Mouse (Mus musculus) midbrain, embryonic 15.5 days (tissue): Measurements from ENCODE around the gene Igsf21. TPM values are rescaled to one million over a fixed set of nuclear protein-coding genes. Genes with fewer than 3 reads are reported as not detected.

Experiments
- ATAC-seq: fragments of 200-750 bp; cut with Nextera tagmentation; replicated peaks from 2 replicates; pipeline ENCODE4 v1.8.0; 2017; ENCODE audit warnings: moderate TSS enrichment
- H3K27ac ChIP-seq: fragments of 300-500 bp; sonication (generic); 2 replicates; pipeline ENCODE4 v1.5.1; 2015; ENCODE audit warnings: mild to moderate bottlenecking, inconsistent platforms
- H3K27me3 ChIP-seq: fragments of 300-500 bp; sonication (generic); replicated peaks from 2 replicates; pipeline ENCODE4 v1.6.1; 2015; ENCODE audit warnings: inconsistent platforms
- H3K36me3 ChIP-seq: fragments of 300-500 bp; sonication (generic); replicated peaks from 2 replicates; pipeline ENCODE4 v1.6.1; 2015; ENCODE audit warnings: inconsistent platforms
- H3K4me1 ChIP-seq: fragments of 300-500 bp; sonication (generic); 2 replicates; pipeline ENCODE4 v1.6.1; 2015; ENCODE audit warnings: inconsistent platforms
- H3K4me2 ChIP-seq: fragments of 300-500 bp; sonication (generic); 2 replicates; pipeline ENCODE4 v1.6.1; 2015; ENCODE audit warnings: inconsistent platforms, mild to moderate bottlenecking, moderate library complexity
- H3K4me3 ChIP-seq: fragments of 300-500 bp; sonication (generic); 2 replicates; pipeline ENCODE4 v1.5.1; 2015; ENCODE audit warnings: mild to moderate bottlenecking, inconsistent platforms
- H3K9ac ChIP-seq: fragments of 300-500 bp; sonication (generic); 2 replicates; pipeline ENCODE4 v1.6.1; 2015; ENCODE audit warnings: mild to moderate bottlenecking, inconsistent platforms
- H3K9me3 ChIP-seq: fragments of 300-500 bp; sonication (generic); 2 replicates; pipeline ENCODE4 v1.6.1; 2016; ENCODE audit warnings: inconsistent platforms
- WGBS: fragments of 180-500 bp; shearing (Covaris S2); methylation state at CpG from one replicate; pipeline ENCODE4 v1.1.7; 2015; ENCODE audit warnings: mixed read lengths; 5-methylcytosine and 5-hydroxymethylcytosine counted together
- polyA plus RNA-seq: library from polyadenylated mRNA; unstranded; fragments of >200 nt; fragmentation: Nextera tagmentation; extraction: Ambion mirVana; gene quantifications from 2 replicates; pipeline ENCODE4 v1.2.1, GENCODE M21; 2015

The Igsf21 gene
- polyA plus RNA-seq, 1 experiment from 2014 or later: 96.3 TPM

DNA sequence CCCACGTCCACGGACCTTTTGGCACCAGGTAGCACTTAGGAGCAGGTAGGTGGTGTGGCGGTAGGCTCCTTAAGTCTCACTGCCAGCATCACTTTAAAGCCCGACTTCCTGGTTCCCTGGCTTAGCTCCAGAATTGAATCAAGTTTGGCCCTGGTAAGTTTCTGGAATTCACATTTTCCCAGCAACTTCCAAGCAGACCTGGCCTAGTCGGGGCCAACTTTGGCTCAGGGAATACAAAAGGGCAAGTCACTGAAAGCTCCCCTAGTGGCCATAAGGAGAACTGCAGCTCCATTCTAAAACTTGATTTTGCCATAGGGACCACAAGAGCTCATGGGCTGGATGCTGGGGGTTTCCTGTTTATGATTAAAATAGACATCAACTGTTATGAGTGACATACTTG is 145.5 kb downstream of the Igsf21 start:
- H3K36me3 ChIP-seq: no peaks in the 10 kb centered on the region
- no peak overlapping the region for H3K4me2 ChIP-seq
- no peak for ATAC-seq
- peaks cover 49% of the 10 kb centered on the region for H3K4me1 ChIP-seq
- WGBS: 73% methylated on average over 5 of the region's 5 CpGs
- H3K9me3 ChIP-seq: no peaks in the 10 kb centered on the region
- no peak overlapping the region for H3K4me3 ChIP-seq
- no peaks in the 10 kb centered on the region for H3K27me3 ChIP-seq
- H3K27ac ChIP-seq: no peak overlapping the region
- H3K9ac ChIP-seq: no peak overlapping the region

DNA sequence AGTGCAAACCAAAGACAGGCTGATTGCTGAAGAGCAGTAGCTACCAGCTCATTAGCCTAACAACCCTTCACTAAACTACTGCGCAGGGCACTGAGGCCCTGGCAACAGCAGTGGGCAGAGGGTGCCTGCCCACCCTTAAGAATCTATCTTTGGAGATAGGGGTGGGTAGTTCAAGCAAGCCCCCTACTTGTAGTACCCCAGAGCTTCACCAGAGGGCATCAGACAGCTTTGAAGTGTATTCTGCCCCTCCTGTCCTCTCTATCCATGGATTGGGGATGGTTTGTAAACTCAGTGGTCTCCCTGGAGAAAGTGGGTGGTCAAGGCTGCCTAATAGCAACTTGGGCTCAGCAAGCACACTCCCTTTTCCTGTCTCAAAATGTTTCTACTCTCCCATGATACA is 146.4 kb downstream of the Igsf21 start:
- peak overlapping the region; percentile 46; the same call in 1 of the 2 replicates for H3K27ac ChIP-seq
- peaks cover 50% of the 10 kb centered on the region for H3K4me1 ChIP-seq

DNA sequence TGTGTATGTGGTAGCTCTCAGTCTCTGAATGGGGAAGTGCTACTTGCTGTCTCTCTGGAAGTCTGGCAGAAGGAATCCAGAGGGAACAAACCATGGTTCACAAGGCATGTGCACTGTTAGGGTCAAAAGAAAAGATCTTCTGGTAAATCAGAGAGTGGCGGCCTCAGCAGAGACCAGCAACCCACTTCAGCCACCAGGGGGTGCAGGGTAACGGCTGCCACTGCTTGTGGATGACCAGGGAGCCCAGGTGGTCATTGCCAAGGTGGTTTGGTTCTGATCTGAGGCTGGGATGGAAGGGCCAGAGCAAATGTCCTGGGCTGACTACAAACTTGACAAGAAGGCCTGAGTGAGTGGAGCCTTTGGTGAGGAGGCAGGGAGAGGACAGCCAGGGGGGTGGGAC is 150.3 kb downstream of the Igsf21 start:
- Histone ChIP-seq H3K9me3 (no peaks in the 10 kb centered on the region), H3K36me3 (no peaks in the 10 kb centered on the region), H3K27ac (no peak overlapping the region), H3K4me2 (no peak overlapping the region), H3K4me3 (no peak overlapping the region), H3K4me1 (peaks cover 31% of the 10 kb centered on the region), H3K27me3 (no peaks in the 10 kb centered on the region), H3K9ac (no peak overlapping the region)
- no peak for ATAC-seq
- 58% methylated on average over 2 of the region's 2 CpGs for WGBS

More for the DNA sequence above, 146.4 kb downstream of the Igsf21 start:
- H3K27me3 ChIP-seq: no peaks in the 10 kb centered on the region
- H3K9me3 ChIP-seq: no peaks in the 10 kb centered on the region
- 53% methylated on average over 1 of the region's 1 CpGs for WGBS
- H3K4me3 ChIP-seq: no peak overlapping the region
- ATAC-seq: no peak
- no peak overlapping the region for H3K9ac ChIP-seq
- H3K36me3 ChIP-seq: no peaks in the 10 kb centered on the region
- no peak overlapping the region for H3K4me2 ChIP-seq

DNA sequence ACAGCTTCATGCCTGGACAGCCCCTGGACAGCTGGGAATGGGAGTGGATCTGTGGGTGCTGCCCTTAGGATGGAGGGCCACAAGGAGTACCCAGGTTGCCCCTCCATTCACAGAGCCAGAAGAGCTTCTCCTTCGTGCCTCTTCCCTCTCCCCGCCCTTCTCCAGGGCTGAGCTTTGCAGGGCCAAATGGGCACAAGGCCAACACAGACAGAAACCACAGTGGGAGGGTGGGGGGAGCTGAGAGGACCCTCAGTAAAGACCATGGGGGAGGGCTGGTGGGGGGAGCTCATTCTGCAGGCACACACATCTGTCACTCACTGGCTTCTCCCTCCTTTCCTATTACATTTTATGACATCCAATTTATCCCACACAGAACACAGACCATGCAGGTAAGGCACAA is 151.7 kb downstream of the Igsf21 start:
- Histone ChIP-seq H3K4me3 (no peak overlapping the region), H3K27me3 (no peaks in the 10 kb centered on the region), H3K27ac (no peak overlapping the region), H3K9me3 (no peaks in the 10 kb centered on the region), H3K9ac (no peak overlapping the region), H3K4me2 (no peak overlapping the region), H3K36me3 (no peaks in the 10 kb centered on the region), H3K4me1 (peaks cover 24% of the 10 kb centered on the region)
- ATAC-seq: no peak
- 43% methylated on average over 2 of the region's 2 CpGs for WGBS

DNA sequence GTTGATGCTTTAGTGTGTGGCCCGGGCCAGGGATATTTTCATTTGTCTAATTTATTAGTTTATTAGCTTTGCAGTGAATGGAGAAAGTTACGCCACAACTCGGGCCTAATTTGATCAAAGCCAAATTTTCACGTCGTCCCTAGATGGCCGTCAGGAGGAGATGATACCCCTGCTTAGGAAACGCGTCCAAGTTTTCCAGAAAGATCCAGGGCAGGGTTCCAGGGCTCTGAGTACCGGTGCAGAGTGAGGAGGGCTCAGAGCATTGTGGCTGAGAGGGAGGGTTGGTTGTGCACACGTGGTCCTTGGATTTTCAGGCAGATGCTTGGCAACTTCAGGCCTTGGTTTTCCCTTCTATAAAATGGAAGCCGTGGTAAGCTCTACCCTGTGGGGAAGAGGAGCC is 154.2 kb downstream of the Igsf21 start:
- Histone ChIP-seq H3K4me1 (peaks cover 17% of the 10 kb centered on the region), H3K9me3 (no peaks in the 10 kb centered on the region), H3K27ac (no peak overlapping the region), H3K36me3 (no peaks in the 10 kb centered on the region), H3K9ac (no peak overlapping the region), H3K4me2 (no peak overlapping the region), H3K27me3 (no peaks in the 10 kb centered on the region), H3K4me3 (no peak overlapping the region)
- WGBS: 87% methylated on average over 11 of the region's 11 CpGs
- no peak for ATAC-seq

DNA sequence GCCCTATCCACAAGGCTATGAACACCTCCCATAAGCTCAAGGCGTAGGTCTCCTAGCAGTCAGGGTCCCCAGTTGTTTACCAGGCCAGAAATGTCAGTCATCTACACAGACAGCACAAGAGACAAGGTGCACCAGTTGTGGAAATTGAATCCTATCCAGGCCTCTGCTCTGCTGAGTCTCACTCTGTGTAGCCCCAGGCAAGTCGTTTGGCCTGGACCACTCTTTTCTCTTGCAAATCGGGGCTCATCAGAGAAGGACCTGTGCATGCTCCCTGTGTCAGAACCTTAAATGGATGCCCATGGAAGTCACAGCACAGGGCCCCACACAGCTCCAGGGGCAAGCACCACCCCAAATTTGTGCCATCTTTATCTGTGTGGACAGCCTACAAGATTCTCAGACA is 154.9 kb downstream of the Igsf21 start:
- WGBS: 66% methylated on average over 3 of the region's 3 CpGs
- H3K4me2 ChIP-seq: no peak overlapping the region

DNA sequence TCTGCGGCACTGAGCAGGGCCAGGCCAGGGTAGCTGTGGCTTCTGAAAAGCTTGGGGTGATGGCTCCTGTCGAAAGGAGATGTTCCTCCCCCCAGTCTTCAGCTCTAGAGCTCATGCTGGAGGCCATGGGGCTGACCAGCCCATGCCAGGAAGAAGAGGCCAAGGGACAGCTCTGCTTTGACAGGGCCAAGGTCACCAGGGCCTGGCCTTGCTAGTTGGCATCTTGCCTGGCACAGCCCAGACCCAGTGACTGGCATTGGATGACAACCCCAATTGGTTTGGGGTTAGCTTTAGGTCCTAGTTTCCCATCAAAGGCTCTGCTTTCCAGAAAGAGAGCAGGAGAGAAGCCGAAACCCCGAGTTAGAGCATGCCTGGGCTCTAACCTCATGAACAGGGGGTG is 156.9 kb downstream of the Igsf21 start:
- Histone ChIP-seq H3K4me2 (no peak overlapping the region), H3K27ac (no peak overlapping the region), H3K27me3 (no peaks in the 10 kb centered on the region), H3K36me3 (no peaks in the 10 kb centered on the region), H3K9ac (no peak overlapping the region), H3K4me3 (no peak overlapping the region), H3K9me3 (no peaks in the 10 kb centered on the region), H3K4me1 (peaks cover 20% of the 10 kb centered on the region)
- WGBS: 89% methylated on average over 4 of the region's 4 CpGs
- ATAC-seq: no peak

More for the DNA sequence above, 154.9 kb downstream of the Igsf21 start:
- ATAC-seq: no peak
- H3K9me3 ChIP-seq: no peaks in the 10 kb centered on the region
- H3K27ac ChIP-seq: no peak overlapping the region
- no peaks in the 10 kb centered on the region for H3K36me3 ChIP-seq
- H3K4me1 ChIP-seq: peaks cover 17% of the 10 kb centered on the region
- H3K9ac ChIP-seq: no peak overlapping the region
- no peak overlapping the region for H3K4me3 ChIP-seq
- H3K27me3 ChIP-seq: no peaks in the 10 kb centered on the region

DNA sequence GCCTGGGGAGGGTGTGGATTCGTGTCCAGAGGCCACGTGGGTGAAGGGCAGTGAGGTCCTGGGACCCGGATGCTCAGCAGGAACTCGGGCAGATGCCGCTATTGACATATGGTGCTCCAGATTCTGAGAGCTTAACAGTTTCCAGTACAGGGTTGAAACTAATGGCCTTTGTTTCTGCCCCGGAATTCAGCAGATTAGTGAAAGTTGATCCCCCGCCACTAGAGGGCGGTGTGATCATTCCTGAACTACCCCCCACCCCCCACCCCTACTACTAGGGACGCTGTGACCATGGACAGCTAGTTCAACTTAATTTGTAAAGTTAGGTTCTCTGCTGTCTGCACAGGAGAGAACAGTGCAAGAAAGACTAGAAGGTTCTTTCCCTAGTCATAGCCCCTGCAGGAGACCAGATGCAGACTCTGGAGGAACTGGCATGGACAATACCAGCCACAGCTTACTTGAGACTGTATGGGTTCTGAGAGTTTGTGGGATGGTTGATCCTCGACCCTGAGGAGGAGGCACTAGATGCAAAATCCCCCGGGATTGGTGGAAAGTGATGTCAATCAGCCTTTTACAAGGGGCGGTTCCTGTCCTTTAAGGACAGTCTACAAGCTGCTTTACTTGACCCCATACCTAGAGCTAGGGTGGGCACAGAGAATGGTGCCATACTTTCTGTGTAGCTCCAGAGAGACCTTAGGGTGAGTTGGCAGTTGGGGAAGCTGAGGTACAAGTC is 157.7 kb downstream of the Igsf21 start:
- H3K4me3 ChIP-seq: no peak overlapping the region
- H3K27ac ChIP-seq: no peak overlapping the region
- H3K36me3 ChIP-seq: no peaks in the 10 kb centered on the region
- WGBS: 85% methylated on average over 12 of the region's 12 CpGs
- ATAC-seq: no peak
- H3K9ac ChIP-seq: no peak overlapping the region
- no peaks in the 10 kb centered on the region for H3K9me3 ChIP-seq
- H3K4me2 ChIP-seq: no peak overlapping the region
- H3K27me3 ChIP-seq: no peaks in the 10 kb centered on the region
- peaks cover 19% of the 10 kb centered on the region for H3K4me1 ChIP-seq

DNA sequence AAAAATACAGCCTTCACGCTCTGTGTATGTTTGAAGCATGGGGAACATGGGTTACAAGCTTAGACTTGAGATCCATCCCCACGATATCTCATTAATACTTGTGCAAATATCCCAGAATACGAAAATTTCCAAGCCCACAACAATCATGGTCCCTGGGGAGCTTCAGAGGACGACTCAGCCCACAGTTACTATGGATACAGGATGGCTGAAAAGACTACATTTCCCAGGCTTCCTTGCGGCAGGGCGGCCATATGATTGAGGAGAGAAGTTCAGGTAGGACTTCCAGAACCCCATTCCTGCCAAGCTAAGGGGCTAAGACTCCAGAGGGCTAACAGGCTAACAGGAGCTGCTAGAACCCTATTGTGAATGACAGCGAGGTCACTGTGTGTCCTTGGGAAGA is 160.4 kb downstream of the Igsf21 start:
- H3K9ac ChIP-seq: no peak overlapping the region
- no peak for ATAC-seq
- peak overlapping the region; percentile 40; the same call in 1 of the 2 replicates for H3K27ac ChIP-seq
- H3K27me3 ChIP-seq: no peaks in the 10 kb centered on the region
- no peak overlapping the region for H3K4me3 ChIP-seq
- no peak overlapping the region for H3K4me2 ChIP-seq
- H3K9me3 ChIP-seq: no peaks in the 10 kb centered on the region
- peaks cover 19% of the 10 kb centered on the region for H3K4me1 ChIP-seq
- 42% methylated on average over 7 of the region's 7 CpGs for whole genome bisulfite sequencing
- H3K36me3 ChIP-seq: no peaks in the 10 kb centered on the region

DNA sequence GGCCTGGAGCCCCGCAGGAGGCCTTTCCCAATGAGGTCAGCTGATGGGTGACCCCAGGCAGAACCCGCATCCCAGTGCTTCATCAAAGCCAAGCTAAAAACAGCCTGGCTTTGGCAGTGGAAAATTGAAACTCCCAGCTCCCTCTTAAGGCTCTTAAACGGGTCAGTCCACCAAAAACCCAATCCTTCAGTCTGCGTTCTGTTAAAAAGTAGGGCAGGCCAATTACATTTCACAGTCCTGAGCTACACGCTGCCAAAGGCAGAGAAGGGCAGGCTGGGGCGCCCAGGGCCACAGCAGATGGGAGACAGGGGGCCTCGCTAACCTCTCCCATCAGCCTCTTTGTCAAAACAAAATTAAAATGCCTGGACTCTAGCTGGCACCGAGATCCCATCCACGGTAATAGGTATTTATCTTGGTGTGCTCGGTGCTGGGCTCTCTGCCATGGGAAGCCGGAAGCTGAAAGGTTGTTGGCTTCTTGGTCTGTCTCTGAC is 162.0 kb downstream of the Igsf21 start:
- peak overlapping the region; percentile 40 for H3K27ac ChIP-seq
- no peak; the same call in 1 of the 2 replicates for ATAC-seq

DNA sequence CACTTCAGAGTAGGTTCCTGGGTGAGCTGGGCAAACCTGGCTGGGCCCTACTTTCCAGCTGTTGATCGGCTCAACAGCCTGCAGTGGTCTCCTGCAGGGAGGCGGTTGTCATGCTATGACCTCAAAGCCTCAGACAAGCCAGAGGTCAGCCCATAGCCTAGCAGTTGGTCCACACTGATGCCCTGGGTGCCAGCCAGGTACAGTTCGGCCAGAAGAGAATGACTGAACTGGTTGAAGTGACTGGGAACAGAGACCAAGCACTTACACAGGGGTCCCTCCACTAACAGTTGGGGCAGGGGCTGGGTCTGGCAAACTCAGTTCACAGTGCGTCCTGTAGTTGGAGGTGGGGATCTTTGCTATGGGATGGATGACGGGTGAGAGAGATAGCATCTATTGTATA is 162.5 kb downstream of the Igsf21 start:
- Histone ChIP-seq H3K36me3 (no peaks in the 10 kb centered on the region), H3K9ac (no peak overlapping the region), H3K27me3 (no peaks in the 10 kb centered on the region), H3K4me3 (no peak overlapping the region), H3K9me3 (no peaks in the 10 kb centered on the region), H3K4me1 (peaks cover 19% of the 10 kb centered on the region), H3K4me2 (no peak overlapping the region), H3K27ac (0 out of 2 replicates have a peak overlapping the region, but pooled peaks have one; percentile 40)
- WGBS: 79% methylated on average over 5 of the region's 5 CpGs
- ATAC-seq: no peak

More for the DNA sequence above, 162.0 kb downstream of the Igsf21 start:
- Histone ChIP-seq H3K9ac (no peak overlapping the region), H3K9me3 (no peaks in the 10 kb centered on the region), H3K4me2 (no peak overlapping the region), H3K4me1 (peaks cover 19% of the 10 kb centered on the region), H3K4me3 (no peak overlapping the region), H3K36me3 (no peaks in the 10 kb centered on the region), H3K27me3 (no peaks in the 10 kb centered on the region)
- WGBS: 51% methylated on average over 11 of the region's 11 CpGs

DNA sequence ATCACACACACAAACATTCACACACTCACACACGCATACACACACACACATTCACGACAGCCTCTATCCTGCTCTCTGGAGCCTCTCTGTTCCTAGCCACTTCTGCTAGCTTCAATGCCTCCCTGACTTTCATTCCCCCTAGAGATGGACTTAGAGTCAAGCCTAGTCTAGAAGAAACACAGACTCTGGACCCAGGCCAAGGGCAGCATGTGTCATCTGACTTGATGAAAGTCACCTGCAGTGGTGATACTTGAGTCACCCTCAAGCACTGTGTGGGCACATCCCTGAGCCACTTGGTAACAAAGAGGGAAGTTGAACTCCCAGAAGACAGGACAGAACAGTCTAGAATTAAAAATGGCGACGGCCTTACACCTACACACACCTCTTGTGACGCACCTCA is 168.2 kb downstream of the Igsf21 start:
- Histone ChIP-seq H3K27me3 (no peaks in the 10 kb centered on the region), H3K4me2 (no peak overlapping the region), H3K36me3 (no peaks in the 10 kb centered on the region), H3K27ac (no peak overlapping the region), H3K9me3 (no peaks in the 10 kb centered on the region), H3K4me3 (no peak overlapping the region), H3K4me1 (peaks cover 19% of the 10 kb centered on the region), H3K9ac (no peak overlapping the region)
- whole genome bisulfite sequencing: 81% methylated on average over 5 of the region's 5 CpGs
- no peak for ATAC-seq

DNA sequence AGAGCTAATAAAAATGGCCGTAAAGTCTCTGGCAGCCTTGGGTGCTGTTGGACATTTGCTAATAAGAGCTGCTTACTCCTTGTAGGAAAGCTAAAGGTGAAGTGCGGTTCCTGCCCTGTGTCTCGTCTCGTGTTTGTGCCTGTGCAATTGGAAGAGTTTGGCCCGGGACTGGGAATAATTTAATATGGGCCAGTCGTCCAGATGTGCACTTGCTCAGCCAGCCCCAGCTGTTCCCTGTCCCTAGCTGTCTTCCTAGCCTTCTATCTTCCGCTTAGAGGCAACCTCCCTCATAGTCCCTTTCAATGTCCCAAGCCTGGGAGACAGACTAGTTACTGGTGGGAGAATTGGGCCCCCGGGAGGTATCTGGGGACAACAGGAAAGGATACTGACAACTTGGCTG is 169.0 kb downstream of the Igsf21 start:
- no peak overlapping the region for H3K4me2 ChIP-seq
- ATAC-seq: no peak
- 78% methylated on average over 8 of the region's 8 CpGs for WGBS
- no peak overlapping the region for H3K9ac ChIP-seq
- peaks cover 22% of the 10 kb centered on the region for H3K4me1 ChIP-seq
- 0 out of 2 replicates have a peak overlapping the region, but pooled peaks have one; percentile 8 for H3K27ac ChIP-seq
- H3K27me3 ChIP-seq: no peaks in the 10 kb centered on the region
- no peaks in the 10 kb centered on the region for H3K9me3 ChIP-seq
- no peaks in the 10 kb centered on the region for H3K36me3 ChIP-seq
- H3K4me3 ChIP-seq: no peak overlapping the region
